Mouse (Mus musculus) granulocyte monocyte progenitor cell, adult 5-6 weeks (primary cell): ENCODE results near the gene E330017A01Rik. TPM values are rescaled to one million over a fixed set of nuclear protein-coding genes. Genes with fewer than 3 reads are reported as not detected.

Experiments used
- ATAC-seq: replicated peaks from 2 replicates; pipeline ENCODE4 v1.8.0; 2016; ENCODE audit warnings: mild to moderate bottlenecking, moderate TSS enrichment, inconsistent platforms; ENCODE audit not compliant: poor library complexity, severe bottlenecking
- total RNA-seq, 2 experiments: library from RNA; stranded (forward) in 1 of 2; stranded (reverse) in 1 of 2; fragments of 200-712, 200-1000 nt in 1 of 2; fragments of >200 nt in 1 of 2; fragmentation: Nextera tagmentation in 1 of 2; gene quantifications; 2 replicates each; pipeline ENCODE4 v1.2.3; 2014 to 2017

Gene E330017A01Rik
- total RNA-seq, 2 experiments from 2014 or later, result not detected

DNA sequence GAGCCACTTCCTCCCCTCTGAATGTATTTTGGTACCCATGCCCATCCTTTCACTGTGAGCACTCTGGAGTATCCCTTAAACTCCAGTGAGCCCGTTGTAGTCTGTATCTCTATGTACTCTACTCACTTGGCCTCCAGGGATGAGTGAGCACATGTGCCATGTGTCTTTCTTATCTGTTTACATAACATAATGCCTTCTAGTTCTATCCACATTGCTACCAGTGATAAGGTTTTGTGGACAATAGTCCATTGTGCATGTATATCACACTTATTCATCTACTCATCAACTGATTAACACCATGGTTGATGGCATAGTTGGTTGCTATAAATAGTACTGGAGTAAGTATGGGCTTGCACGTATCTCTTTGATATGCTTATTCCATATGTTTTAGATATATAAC, 34.7 kb downstream of the E330017A01Rik start:
- ATAC-seq, result no peak

DNA sequence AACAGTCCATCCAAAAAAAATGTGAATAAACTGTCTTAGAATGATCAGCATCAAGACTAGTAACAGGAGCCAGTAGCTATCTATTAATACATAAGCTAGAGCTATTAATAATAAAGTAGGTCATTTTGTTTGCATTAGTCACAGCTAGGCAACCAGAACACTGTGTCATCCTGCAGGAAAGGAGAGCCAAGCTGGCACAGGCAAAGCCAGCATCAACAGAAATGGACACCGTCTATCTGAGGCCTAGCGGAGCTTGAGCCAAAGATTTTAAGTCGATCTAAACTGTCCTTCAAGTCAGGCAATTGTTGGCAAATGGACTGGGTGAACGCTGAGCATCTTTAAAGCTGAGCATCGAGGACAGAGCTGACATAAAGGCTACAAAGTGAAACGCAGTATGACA, 37.7 kb downstream of the E330017A01Rik start:
- ATAC-seq, result no peak

DNA sequence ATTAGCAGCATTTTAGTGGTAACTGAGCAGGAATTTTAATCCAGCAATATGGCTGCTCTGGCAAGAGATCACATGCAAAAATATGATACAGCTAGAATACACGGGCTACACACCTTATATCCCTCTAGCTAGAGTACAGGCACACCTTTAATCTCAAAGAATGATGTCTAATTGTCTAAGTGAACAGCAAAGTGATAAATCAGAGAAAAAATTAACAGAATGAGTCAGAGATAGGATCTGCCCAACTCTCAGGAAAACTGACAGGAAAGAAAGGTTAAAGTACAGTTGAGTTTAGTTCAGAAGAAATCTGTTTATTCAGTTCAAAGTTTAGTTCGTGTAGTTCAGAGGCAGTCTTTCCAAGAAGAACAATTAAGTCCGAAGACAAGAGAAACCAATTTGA, 47.2 kb downstream of the E330017A01Rik start:
- no peak for ATAC-seq

DNA sequence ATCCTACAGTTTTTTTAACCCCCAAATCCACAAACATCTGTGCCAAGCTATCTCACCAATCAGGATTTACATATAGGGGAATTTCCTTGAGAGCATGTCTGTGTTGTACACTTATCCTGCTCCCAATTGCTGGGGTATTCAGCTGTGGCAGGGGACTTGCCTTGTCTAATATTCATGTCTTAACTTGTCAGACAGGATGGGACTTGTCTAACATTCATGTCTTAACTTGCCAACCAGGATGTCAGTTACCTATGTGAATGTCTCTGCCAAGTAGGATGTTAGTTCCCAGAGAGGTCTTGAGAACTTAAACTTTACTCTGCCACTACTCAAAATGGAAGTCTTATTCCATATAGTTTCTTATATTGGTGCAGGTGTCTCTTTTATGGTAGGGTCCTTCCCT, 49.1 kb downstream of the E330017A01Rik start:
- no peak for ATAC-seq

Other genes with a start within 250 kb of the E330017A01Rik start
- gene Dcbld2, start 230.3 kb downstream of the E330017A01Rik start, total RNA-seq (2014; fragmentation: Nextera tagmentation), result 0.73 and 1.7 TPM in 2 replicates
- 0.09 TPM in 1 of 2 replicates, not detected in the other for gene Dcbld2, start 230.3 kb downstream of the E330017A01Rik start, total RNA-seq (2017)
- gene St3gal6, start 114.5 kb downstream of the E330017A01Rik start, total RNA-seq (2014; fragmentation: Nextera tagmentation), result not detected in 2 replicates
- gene St3gal6, start 114.5 kb downstream of the E330017A01Rik start, total RNA-seq (2017), result 0.73 TPM in 1 of 2 replicates, not detected in the other
- gene Gm813, start 21.8 kb downstream of the E330017A01Rik start, total RNA-seq (2014; fragmentation: Nextera tagmentation), result not detected in 2 replicates
- gene Gm813, start 21.8 kb downstream of the E330017A01Rik start, total RNA-seq (2017), result not detected in 2 replicates
- 21.9 and 32.7 TPM in 2 replicates for gene Cpox, start 31.6 kb upstream of the E330017A01Rik start, total RNA-seq (2014; fragmentation: Nextera tagmentation)
- 23.4 and 25.2 TPM in 2 replicates for gene Cpox, start 31.6 kb upstream of the E330017A01Rik start, total RNA-seq (2017)
- gene Gpr15, start 80.3 kb upstream of the E330017A01Rik start, total RNA-seq (2014; fragmentation: Nextera tagmentation), result 0.92 TPM in 1 of 2 replicates, not detected in the other
- gene Gpr15, start 80.3 kb upstream of the E330017A01Rik start, total RNA-seq (2017), result 0.77 and 0.78 TPM in 2 replicates
- gene Cldnd1, start 89.2 kb upstream of the E330017A01Rik start, total RNA-seq (2014; fragmentation: Nextera tagmentation), result 27.8 and 57.0 TPM in 2 replicates
- gene Cldnd1, start 89.2 kb upstream of the E330017A01Rik start, total RNA-seq (2017), result 13.4 and 23.7 TPM in 2 replicates
- gene Olfr172, start 124.4 kb upstream of the E330017A01Rik start, total RNA-seq (2014; fragmentation: Nextera tagmentation), result not detected in 2 replicates
- gene Olfr172, start 124.4 kb upstream of the E330017A01Rik start, total RNA-seq (2017), result not detected in 2 replicates
- gene Olfr173, start 161.5 kb upstream of the E330017A01Rik start, total RNA-seq (2014; fragmentation: Nextera tagmentation), result not detected in 2 replicates
- gene Olfr173, start 161.5 kb upstream of the E330017A01Rik start, total RNA-seq (2017), result not detected in 2 replicates
- gene Olfr175-ps1, start 188.0 kb upstream of the E330017A01Rik start, total RNA-seq (2014; fragmentation: Nextera tagmentation), result not detected in 2 replicates
- not detected in 2 replicates for gene Olfr175-ps1, start 188.0 kb upstream of the E330017A01Rik start, total RNA-seq (2017)
- not detected in 2 replicates for gene Olfr177, start 236.0 kb upstream of the E330017A01Rik start, total RNA-seq (2014; fragmentation: Nextera tagmentation)
- gene Olfr177, start 236.0 kb upstream of the E330017A01Rik start, total RNA-seq (2017), result not detected in 2 replicates